Mouse (Mus musculus) layer of hippocampus, postnatal 10 days (tissue): ENCODE measurements around the gene Kcnj12. TPM values are rescaled to one million over a fixed set of nuclear protein-coding genes. Genes with fewer than 3 reads are reported as not detected.
A peak's percentile ranks its signal among the peaks of the same experiment; 100 is the strongest.

ENCODE experiments used
- DNase-seq, 2 experiments: peaks; one replicate each; pipeline ENCODE4 v3.0.0; 2021; ENCODE audit warnings: low spot score in 2 of 2
- total RNA-seq, 2 experiments: library from RNA; stranded (reverse); gene quantifications; 2 replicates each; pipeline ENCODE4 v1.2.3; 2021

Gene Kcnj12
- total RNA-seq, 2 experiments from 2014 or later: 7.4 to 8.2 TPM

- no peak for DNase-seq
Measured at GRCm38 (mm10) chr11:61024388-61024787, 2.0 kb downstream of the Kcnj12 start.

- no peak for DNase-seq
Measured at GRCm38 (mm10) chr11:61024996-61025395, 2.6 kb downstream of the Kcnj12 start.

GRCm38 (mm10) chr11:61025594-61025993 lies 3.2 kb downstream of the Kcnj12 start:
- no peak for DNase-seq

GRCm38 (mm10) chr11:61026381-61026780 lies 4.0 kb downstream of the Kcnj12 start:
- DNase-seq: no peak

- DNase-seq: no peak
Measured at GRCm38 (mm10) chr11:61027160-61027559, 4.8 kb downstream of the Kcnj12 start.

- DNase-seq: no peak
Measured at GRCm38 (mm10) chr11:61028211-61028950, 6.0 kb downstream of the Kcnj12 start.

- DNase-seq: no peak
Measured at GRCm38 (mm10) chr11:61029116-61029740, 6.9 kb downstream of the Kcnj12 start.

GRCm38 (mm10) chr11:61029864-61030595 lies 7.7 kb downstream of the Kcnj12 start:
- DNase-seq: no peak

GRCm38 (mm10) chr11:61031137-61031536 lies 8.8 kb downstream of the Kcnj12 start:
- no peak for DNase-seq

GRCm38 (mm10) chr11:61031658-61032445 lies 9.5 kb downstream of the Kcnj12 start:
- DNase-seq: no peak

- DNase-seq: no peak
Measured at GRCm38 (mm10) chr11:61032481-61032880, 10.1 kb downstream of the Kcnj12 start.

- DNase-seq: no peak
Measured at GRCm38 (mm10) chr11:61033160-61033559, 10.8 kb downstream of the Kcnj12 start.

- no peak for DNase-seq
Measured at GRCm38 (mm10) chr11:61036639-61037038, 14.3 kb downstream of the Kcnj12 start.

- DNase-seq: no peak
Measured at GRCm38 (mm10) chr11:61038277-61038782, 16.0 kb downstream of the Kcnj12 start.

- DNase-seq: no peak
Measured at GRCm38 (mm10) chr11:61040856-61041652, 18.7 kb downstream of the Kcnj12 start.

- DNase-seq: no peak
Measured at GRCm38 (mm10) chr11:61042593-61042992, 20.2 kb downstream of the Kcnj12 start.

GRCm38 (mm10) chr11:61043055-61043992 lies 21.0 kb downstream of the Kcnj12 start:
- peak in 1 of 2 experiments; percentile 49 for DNase-seq

GRCm38 (mm10) chr11:61044741-61045140 lies 22.4 kb downstream of the Kcnj12 start:
- DNase-seq: no peak

- DNase-seq: no peak
Measured at GRCm38 (mm10) chr11:61047441-61047840, 25.1 kb downstream of the Kcnj12 start.
